Mouse (Mus musculus): ENCODE data around the gene Ttf1. TPM values are rescaled to one million over a fixed set of nuclear protein-coding genes. Genes with fewer than 3 reads are reported as not detected.

The Ttf1 gene
- total RNA-seq (2021), result 15.2 and 18.5 TPM in 2 replicates
- long read RNA-seq, partial matches to known transcripts, result 7 of 10 reads
- long read RNA-seq, other reads (novel, unspliced or antisense), result 3 of 10 reads

GRCm38 (mm10) chr2:29060135-29060597 lies at the start of gene Ttf1:
Gene Ttf1 (plus strand): TSS chr2:29060262.
- DNase-seq, result peak; percentile 84

GRCm38 (mm10) chr2:29012523-29012922 lies 47.5 kb upstream of the Ttf1 start:
- no peak for DNase-seq

- DNase-seq, result peak; percentile 62
Observed at GRCm38 (mm10) chr2:29016599-29017587, 43.2 kb upstream of the Ttf1 start.

GRCm38 (mm10) chr2:29018680-29019079 lies 41.4 kb upstream of the Ttf1 start:
- no peak for DNase-seq

GRCm38 (mm10) chr2:29021025-29021424 lies 39.0 kb upstream of the Ttf1 start:
- no peak for DNase-seq

- peak; percentile 36 for DNase-seq
Observed at GRCm38 (mm10) chr2:29023001-29023400, 37.1 kb upstream of the Ttf1 start.

- DNase-seq, result peak; percentile 54
Observed at GRCm38 (mm10) chr2:29025284-29025683, 34.8 kb upstream of the Ttf1 start.

GRCm38 (mm10) chr2:29030048-29030734 lies 29.9 kb upstream of the Ttf1 start:
- DNase-seq, result no peak

GRCm38 (mm10) chr2:29031951-29032350 lies 28.1 kb upstream of the Ttf1 start:
- no peak for DNase-seq

- DNase-seq, result no peak
Observed at GRCm38 (mm10) chr2:29034542-29035475, 25.3 kb upstream of the Ttf1 start.

GRCm38 (mm10) chr2:29035698-29036097 lies 24.4 kb upstream of the Ttf1 start:
- DNase-seq, result no peak

GRCm38 (mm10) chr2:29039741-29040140 lies 20.3 kb upstream of the Ttf1 start:
- DNase-seq, result no peak

GRCm38 (mm10) chr2:29040594-29041476 lies 19.2 kb upstream of the Ttf1 start:
- DNase-seq, result no peak

- no peak for DNase-seq
Observed at GRCm38 (mm10) chr2:29041477-29041768, 18.6 kb upstream of the Ttf1 start.

- no peak for DNase-seq
Observed at GRCm38 (mm10) chr2:29042124-29042523, 17.9 kb upstream of the Ttf1 start.

GRCm38 (mm10) chr2:29046151-29046550 lies 13.9 kb upstream of the Ttf1 start:
- no peak for DNase-seq

- no peak for DNase-seq
Observed at GRCm38 (mm10) chr2:29051932-29052331, 8.1 kb upstream of the Ttf1 start.

GRCm38 (mm10) chr2:29052943-29053454 lies 7.1 kb upstream of the Ttf1 start:
- peak; percentile 58 for DNase-seq

- peak; percentile 44 for DNase-seq
Observed at GRCm38 (mm10) chr2:29053802-29054544, 6.1 kb upstream of the Ttf1 start.

GRCm38 (mm10) chr2:29054545-29054935 lies 5.5 kb upstream of the Ttf1 start:
- DNase-seq, result no peak
